Mouse (Mus musculus) heart, postnatal 25 days (tissue): ENCODE measurements around the gene Hps5. TPM values are rescaled to one million over a fixed set of nuclear protein-coding genes. Genes with fewer than 3 reads are reported as not detected.
A peak's percentile ranks its signal among the peaks of the same experiment; 100 is the strongest.
"Not testable (repeated sequence)": the region's sequence is repeated elsewhere in the genome, so short reads cannot be mapped to it uniquely, and the experiment has no call there.

ENCODE experiments used
- DNase-seq: peaks from one replicate; pipeline ENCODE4 v3.0.0; 2022; ENCODE audit warnings: low spot score
- intact Hi-C: fragments of 180-260 bp; cut with DNase I; formaldehyde crosslinking; loops from one replicate; pipeline ENCODE4 v1.15.1; 2025
- total RNA-seq, 2 experiments: library from RNA; stranded (reverse); gene quantifications; 2 replicates each; pipeline ENCODE4 v1.2.3; 2021

The Hps5 gene
- total RNA-seq, 2 experiments from 2014 or later = 8.6 to 10.5 TPM

DNA sequence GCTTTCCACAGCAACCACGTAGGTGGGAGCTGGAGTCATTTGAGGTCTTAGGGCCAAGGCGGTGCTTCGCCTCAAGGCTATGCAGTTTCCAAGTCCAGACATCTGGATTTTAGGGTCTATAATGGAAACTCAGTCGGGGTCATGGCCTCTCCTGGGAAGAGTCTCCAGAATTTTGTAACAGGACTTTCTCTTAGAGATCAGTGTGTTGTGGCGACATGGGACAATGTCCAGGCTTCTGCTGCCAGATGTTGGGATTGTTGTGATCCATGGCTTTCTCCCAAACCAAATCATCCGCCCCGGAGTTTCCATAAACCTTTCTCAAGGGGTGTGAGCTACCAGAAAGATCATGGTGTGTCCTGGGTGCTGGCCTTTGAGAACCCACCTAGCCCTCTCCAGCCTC, 49.5 kb downstream of the Hps5 start:
- intact Hi-C loops = no loop called here
- DNase-seq = peak; percentile 7

DNA sequence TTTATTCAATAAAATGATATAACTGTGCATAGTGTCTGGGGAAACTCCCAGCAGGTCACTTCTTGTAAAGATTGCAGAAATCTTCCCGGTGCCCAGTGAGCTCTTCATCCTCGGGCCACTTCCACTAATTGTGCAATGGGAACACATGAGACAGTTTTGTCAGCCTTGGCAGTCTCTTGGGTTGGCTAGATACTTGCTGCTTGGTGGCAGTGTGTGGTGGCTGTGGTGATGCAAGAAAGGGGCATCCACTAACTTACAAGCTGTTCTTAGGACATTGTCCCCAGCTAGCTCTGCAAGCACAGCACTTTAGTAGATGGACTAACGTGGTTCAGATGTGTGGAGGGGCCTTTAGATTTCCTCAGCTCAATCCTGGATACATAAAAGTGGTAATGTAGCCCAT, 50.0 kb downstream of the Hps5 start:
- DNase-seq = no peak
- intact Hi-C loops = no loop called here

DNA sequence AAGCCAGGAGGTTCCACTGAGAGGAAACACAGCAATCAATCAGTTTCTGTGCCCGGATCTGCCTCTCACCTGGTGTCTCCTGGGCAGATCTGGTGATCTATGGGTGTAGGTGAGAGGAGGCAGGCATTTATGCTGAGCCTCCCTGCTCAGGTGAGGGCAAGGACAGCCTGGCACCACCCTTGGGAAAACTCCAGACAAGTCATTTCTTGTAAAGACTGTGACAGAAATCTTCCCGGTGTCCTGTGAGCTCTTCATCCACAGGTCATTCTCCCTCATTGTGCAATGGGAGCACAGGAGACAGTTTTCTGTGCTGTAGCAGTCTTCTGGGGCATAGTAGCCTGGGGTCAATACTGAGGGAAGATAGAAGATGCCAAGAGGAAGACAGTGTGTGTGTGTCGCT, 53.0 kb downstream of the Hps5 start, which contains the start of gene Saa1:
Gene Saa1, minus strand, starts transcription at position 101 of the 400 bp plus-strand sequence.
- DNase-seq, intact Hi-C loops: not testable (repeated sequence)

GRCm38 (mm10) chr7:46740041-46740440, 55.8 kb downstream of the Hps5 start:
- intact Hi-C loops, DNase-seq: not testable (repeated sequence)

- DNase-seq = no peak
- intact Hi-C loops = no loop called here
Observed at GRCm38 (mm10) chr7:46738561-46739460, 57.1 kb downstream of the Hps5 start.

GRCm38 (mm10) chr7:46734983-46735382, 60.9 kb downstream of the Hps5 start:
- intact Hi-C loops = no loop called here
- DNase-seq = no peak

DNA sequence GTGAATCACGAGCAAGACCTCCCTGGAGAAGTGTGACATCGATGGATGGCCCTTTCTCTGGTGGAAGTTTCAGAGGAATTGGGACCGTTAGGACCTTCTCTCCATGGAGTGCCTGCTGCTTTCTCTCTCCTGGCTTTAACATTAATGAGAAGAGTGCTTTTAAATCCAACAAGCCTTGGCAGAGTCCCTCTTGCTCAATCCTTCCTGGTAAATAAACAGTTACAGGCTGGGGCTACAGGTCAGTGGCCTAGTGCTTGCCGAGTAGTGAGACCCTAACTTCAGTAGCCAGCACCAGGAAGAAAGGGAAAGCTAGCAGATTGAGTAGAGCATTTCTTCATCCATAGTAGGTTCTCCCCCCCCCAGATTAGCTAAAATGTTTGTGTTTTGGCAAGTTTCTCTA, 63.4 kb downstream of the Hps5 start, which contains the start of gene Saa4:
Gene Saa4, minus strand, starts transcription at position 146 of the 400 bp plus-strand sequence.
- DNase-seq = no peak
- intact Hi-C loops = no loop called here

- DNase-seq = no peak
- intact Hi-C loops = no loop called here
Observed at GRCm38 (mm10) chr7:46727584-46727983, 68.3 kb downstream of the Hps5 start.

DNA sequence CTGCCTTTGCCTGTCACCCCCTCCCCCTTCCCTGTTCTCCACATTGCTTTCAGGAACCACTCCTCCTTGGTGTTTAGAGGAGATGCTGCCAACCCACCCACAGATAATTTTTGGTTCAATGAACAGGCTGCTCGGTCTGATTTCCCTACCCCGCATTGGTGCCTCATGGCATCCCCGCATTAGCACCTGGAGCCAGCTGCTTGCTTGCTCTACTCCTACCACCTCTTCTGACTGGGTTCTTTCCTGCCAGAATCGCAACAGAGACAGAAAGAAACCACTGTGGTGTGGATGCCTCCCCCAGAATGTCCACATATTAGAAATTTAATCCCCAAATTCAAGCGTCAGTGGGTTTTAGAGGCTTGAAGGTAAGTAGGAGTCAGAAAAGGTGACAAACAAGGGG, 71.5 kb downstream of the Hps5 start:
- DNase-seq = no peak
- intact Hi-C loops = no loop called here

- intact Hi-C loops = no loop called here
- DNase-seq = no peak
Observed at GRCm38 (mm10) chr7:46723849-46724248, 72.0 kb downstream of the Hps5 start.

DNA sequence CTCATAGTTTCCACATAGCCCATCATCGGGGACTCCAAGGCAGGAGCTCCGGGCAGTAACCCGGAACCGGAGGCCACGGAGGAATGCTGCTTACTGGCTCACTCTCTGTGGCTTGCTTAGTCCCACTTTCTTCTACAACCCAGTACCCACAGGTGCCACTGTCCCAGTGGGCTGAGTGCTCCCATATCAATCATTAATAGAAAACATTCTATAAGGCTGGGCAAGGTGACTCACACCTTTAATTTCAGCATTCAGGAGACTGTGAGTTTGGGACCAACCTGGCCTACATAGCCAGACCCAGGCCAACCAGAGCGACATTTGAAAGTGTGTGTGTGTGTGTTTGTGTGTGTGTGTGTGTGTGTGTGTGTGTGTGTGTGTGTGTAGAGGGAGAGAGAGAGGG, 72.5 kb downstream of the Hps5 start:
- intact Hi-C loops = no loop called here

DNA sequence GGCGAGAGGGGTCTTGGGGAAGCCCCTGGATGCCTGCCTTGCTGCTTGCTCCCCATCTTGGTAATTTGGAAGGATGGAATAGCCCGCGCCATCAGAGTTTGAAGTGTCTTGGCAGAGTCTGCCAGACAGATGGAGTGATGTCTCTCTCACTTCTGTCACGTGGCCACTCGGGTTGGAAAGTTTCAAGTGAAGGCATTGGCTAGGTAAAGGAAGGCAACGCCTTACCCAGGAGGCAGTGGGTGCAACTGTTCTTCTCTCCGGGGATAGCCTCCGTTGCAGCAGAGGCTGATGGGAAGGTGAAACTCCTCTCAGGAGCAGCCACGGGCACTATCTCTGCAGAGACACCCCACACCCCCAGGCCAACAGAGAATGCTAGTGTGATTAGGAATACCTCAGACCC, 75.4 kb downstream of the Hps5 start:
- DNase-seq = no peak
- intact Hi-C loops = no loop called here

More for the DNA sequence above, 72.5 kb downstream of the Hps5 start:
- DNase-seq = no peak

DNA sequence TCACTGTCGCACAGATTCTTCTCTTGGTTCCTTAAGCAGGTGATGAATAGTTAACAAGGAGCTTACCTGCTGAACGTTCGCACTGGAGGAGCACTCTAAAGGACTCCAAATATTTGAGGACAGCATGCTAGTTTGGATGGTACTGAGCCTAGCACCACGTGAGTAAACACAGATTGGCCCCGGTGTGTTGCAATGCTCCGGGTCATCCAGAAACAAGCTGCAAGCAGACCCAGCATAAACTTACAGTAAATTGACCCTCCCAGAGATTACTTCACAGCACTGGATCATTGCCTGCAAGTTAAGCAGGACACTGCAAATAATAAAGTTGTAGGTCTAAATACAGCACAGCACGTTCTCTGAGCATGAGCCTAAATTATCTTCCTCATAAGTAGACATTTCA, 76.3 kb downstream of the Hps5 start:
- intact Hi-C loops = loop anchor here (10.0 kb wide), 1 partner anchor 685 kb away; the partner anchor contains the start of genes Abcc6 and Nomo1
- DNase-seq = no peak

DNA sequence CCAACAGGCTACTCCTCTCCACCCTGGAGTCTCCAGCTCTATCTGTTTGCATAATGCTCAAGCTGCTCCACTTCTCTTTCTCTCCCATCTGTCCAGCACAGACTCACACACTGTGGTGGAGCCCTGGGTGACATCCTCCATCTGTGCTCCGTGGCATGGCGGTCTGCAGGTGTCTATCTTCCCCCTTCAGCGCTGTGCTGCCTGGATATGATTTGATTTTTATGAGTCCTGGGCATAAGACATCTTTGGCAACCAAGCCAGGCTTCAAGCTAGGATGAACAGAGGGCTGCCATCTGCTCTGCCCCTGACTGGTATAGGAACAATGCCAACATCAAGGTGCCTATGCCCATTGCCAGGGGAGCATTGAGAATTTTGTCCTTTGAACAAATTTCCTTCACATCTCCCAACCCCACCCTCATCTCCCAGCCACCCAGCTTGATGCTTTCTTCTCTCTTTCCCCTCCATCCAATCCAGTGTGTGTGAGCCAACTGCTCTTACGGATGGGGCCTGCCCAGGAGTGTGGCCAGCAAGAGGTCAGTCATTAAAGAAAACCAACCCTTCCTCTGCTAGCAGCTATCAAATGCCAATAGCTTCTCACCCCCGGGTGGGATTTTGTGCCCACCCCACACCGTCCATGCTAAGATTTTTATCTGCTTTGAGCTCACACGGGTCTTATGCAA, 77.1 kb downstream of the Hps5 start:
- intact Hi-C loops = loop anchor here (10.0 kb wide), 1 partner anchor 684 kb away; the partner anchor contains the start of genes Abcc6 and Nomo1
- DNase-seq = no peak

- intact Hi-C loops = loop anchor here (10.0 kb wide), 1 partner anchor 682 kb away; the partner anchor contains the start of genes Abcc6 and Nomo1
Observed at GRCm38 (mm10) chr7:46716897-46717296, 79.0 kb downstream of the Hps5 start.

DNA sequence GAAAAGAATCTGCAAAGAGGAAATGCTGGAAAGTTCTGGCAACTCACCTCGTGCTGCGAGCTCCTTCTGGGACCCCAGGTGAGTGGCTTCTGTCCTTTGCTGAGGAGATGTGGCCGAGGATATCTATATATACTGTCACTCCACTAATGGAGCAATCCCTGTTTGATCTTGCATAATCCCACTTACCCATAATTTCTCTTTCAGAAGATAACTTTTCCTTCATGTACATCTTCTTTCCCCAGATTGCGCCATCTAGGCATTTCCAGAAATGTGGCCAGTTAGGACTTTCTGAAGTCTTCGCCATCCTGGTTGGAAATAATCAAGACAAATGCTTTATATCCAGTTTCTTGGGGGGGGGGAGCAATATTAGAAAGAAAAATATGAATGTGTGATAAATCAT, 80.3 kb downstream of the Hps5 start, which contains the start of gene Saa3:
Gene Saa3, minus strand, starts transcription at position 101 of the 400 bp plus-strand sequence.
- intact Hi-C loops = loop anchor here (2.0 to 10.0 kb wide), 2 partner anchors 55 to 681 kb away; partner anchors contain the start of genes Abcc6 and Nomo1
- no peak for DNase-seq

More at GRCm38 (mm10) chr7:46716897-46717296, 79.0 kb downstream of the Hps5 start:
- DNase-seq = no peak

GRCm38 (mm10) chr7:46714518-46714917, 81.3 kb downstream of the Hps5 start:
- intact Hi-C loops = loop anchor here (2.0 to 10.0 kb wide), 2 partner anchors 56 to 680 kb away; partner anchors contain the start of genes Abcc6 and Nomo1

GRCm38 (mm10) chr7:46712250-46712649, 83.6 kb downstream of the Hps5 start:
- intact Hi-C loops = loop anchor here (10.0 kb wide), 1 partner anchor 677 kb away; the partner anchor contains the start of genes Abcc6 and Nomo1
- DNase-seq = no peak

More at GRCm38 (mm10) chr7:46714518-46714917, 81.3 kb downstream of the Hps5 start:
- no peak for DNase-seq
